Mouse (Mus musculus): Measurements from ENCODE around the gene Irf2bp2. TPM values are rescaled to one million over a fixed set of nuclear protein-coding genes. Genes with fewer than 3 reads are reported as not detected.

Irf2bp2 gene
- total and polyA plus RNA-seq, 2 experiments from 2014 or later, result 9.8 to 132 TPM

DNA sequence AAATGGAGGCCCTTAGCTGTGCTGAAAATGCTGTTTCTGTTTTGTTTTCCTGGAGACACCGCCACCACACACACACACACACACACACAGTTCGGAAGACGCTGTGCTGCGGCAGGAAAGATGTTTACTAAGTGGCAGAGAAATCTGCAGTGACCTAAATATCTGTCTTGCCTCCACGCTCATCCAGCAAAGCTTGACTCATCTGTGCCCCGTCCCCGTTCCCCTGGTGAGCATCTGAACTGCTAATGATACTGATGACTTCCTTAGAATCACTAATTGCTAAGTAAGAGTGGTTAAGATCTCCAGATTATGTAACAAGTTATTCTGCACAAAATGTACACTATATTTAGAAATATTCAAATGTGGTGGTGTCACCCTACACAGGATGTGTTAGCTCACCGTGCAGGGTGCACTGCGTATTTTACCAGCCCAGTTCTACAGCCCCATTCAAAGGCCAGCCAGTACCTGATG, 8.2 kb downstream of the Irf2bp2 start:
- Histone ChIP-seq H3K4me2 (ENCODE audit: low read depth, low read length) (peak overlapping the region; percentile 79; the same call in 1 of the 2 replicates), H3K4me1 (ENCODE audit: control insufficient read depth, insufficient read depth) (peaks cover 40% of the 10 kb centered on the region), H3K27me3 (ENCODE audit: control insufficient read depth, insufficient read depth, low read length) (no peaks in the 10 kb centered on the region), H3K36me3 (replicated peaks; ENCODE audit: control insufficient read depth, insufficient read depth, low read length) (peaks cover 32% of the 10 kb centered on the region), H3K27ac (ENCODE audit: low read depth) (peak overlapping the region; percentile 99), H3K9ac (replicated peaks; ENCODE audit: low read depth, low read length) (peak overlapping the region; percentile 41), H3K9me3 (replicated peaks; ENCODE audit: control insufficient read depth, low read length) (no peaks in the 10 kb centered on the region), H3K4me3 (ENCODE audit: low read depth, low read length) (no peak overlapping the region)
- 29% methylated on average over 9 of the region's 9 CpGs for WGBS
- ATAC-seq (ENCODE audit: insufficient read depth, low read depth), result no peak
- TF ChIP-seq CTCF (IDR thresholded peaks at IDR 0.05; ENCODE audit: low read depth) (no peak), EP300 (IDR thresholded peaks at IDR 0.05; ENCODE audit: low read depth) (no peak)
- no peak for DNase-seq (ENCODE audit: low spot score)

DNA sequence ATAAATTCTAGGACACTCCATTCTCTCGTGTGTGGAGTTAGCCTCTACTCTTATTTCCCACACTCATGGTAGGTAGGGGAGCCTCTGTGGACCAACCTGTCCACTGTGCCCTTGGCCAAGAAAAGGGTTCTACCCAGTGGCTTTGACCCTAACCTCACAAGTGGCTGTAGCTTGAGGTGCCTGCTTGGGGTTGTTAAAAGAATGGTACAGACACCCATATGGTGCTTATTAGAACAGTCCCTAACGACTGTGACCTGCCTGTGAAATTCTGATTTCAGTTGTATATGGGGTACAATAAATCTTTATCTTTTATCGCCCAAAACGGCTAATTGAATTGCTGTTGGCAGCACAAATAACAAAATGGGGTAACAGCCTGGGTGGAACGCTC, 8.9 kb downstream of the Irf2bp2 start:
- Histone ChIP-seq H3K4me1 (ENCODE audit: control insufficient read depth, insufficient read depth) (peaks cover 40% of the 10 kb centered on the region), H3K27ac (ENCODE audit: low read depth) (peak overlapping the region; percentile 99), H3K9ac (replicated peaks; ENCODE audit: low read depth, low read length) (peak overlapping the region; percentile 69; the same call in 1 of the 2 replicates), H3K9me3 (replicated peaks; ENCODE audit: control insufficient read depth, low read length) (no peaks in the 10 kb centered on the region), H3K27me3 (ENCODE audit: control insufficient read depth, insufficient read depth, low read length) (no peaks in the 10 kb centered on the region), H3K4me3 (ENCODE audit: low read depth, low read length) (peak overlapping the region; percentile 42), H3K36me3 (replicated peaks; ENCODE audit: control insufficient read depth, insufficient read depth, low read length) (peaks cover 24% of the 10 kb centered on the region), H3K4me2 (ENCODE audit: low read depth, low read length) (peak overlapping the region; percentile 79)
- 0 out of 2 replicates have a peak, but pooled peaks have one; percentile 29 for TF ChIP-seq EP300 (IDR thresholded peaks at IDR 0.05; ENCODE audit: low read depth)
- TF ChIP-seq CTCF (IDR thresholded peaks at IDR 0.05; ENCODE audit: low read depth), result no peak
- no peak for DNase-seq (ENCODE audit: low spot score)
- no peak for ATAC-seq (ENCODE audit: insufficient read depth, low read depth)
- whole genome bisulfite sequencing, result 35% methylated on average over 5 of the region's 5 CpGs

DNA sequence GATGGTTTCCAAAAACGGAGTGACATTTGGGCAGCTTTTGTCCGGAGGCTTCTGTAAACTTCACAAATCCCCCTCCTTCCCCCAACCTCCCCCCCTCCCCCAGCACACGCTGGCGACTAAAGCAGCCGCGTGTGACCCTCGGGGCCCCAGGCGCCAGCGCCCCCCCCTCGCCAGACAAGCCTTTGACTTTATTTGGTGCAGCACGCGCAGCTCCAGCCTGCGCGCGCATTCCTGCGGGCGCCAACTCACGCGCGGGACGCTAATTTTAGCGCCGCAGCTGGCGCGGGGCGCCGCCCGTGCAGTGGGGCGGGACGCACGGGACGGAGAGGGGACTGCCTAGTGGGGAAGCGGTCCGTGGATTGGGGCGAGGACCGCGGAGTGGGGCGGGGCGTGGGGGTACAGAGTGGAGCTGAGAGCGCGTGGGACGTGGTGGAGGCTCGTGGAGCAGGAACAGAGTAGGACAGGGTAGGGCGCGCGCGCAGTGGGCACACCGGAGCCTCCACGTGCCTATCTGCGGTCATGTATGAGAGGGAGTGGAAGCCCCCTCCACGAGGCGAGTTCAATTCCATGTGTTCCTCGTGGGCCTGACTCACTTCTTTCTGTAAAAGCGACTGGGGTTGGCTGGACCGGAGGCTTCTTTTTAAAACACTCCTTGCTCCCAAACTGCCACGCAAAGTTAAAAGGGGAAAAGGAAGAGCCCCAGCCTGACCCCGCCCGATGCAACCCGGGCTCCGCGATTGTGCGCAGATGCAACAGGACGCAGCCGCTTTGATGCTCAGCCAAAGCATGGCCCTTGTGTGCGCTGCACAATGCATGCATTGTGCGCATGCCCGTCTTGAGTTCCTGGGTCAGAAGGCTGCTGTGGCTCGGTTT, 9.6 kb downstream of the Irf2bp2 start:
- Histone ChIP-seq H3K4me3 (ENCODE audit: low read depth, low read length) (peak overlapping the region; percentile 42), H3K36me3 (replicated peaks; ENCODE audit: control insufficient read depth, insufficient read depth, low read length) (peaks cover 23% of the 10 kb centered on the region), H3K27me3 (ENCODE audit: control insufficient read depth, insufficient read depth, low read length) (no peaks in the 10 kb centered on the region), H3K9me3 (replicated peaks; ENCODE audit: control insufficient read depth, low read length) (no peaks in the 10 kb centered on the region), H3K9ac (replicated peaks; ENCODE audit: low read depth, low read length) (peak overlapping the region; percentile 69), H3K4me2 (ENCODE audit: low read depth, low read length) (peak overlapping the region; percentile 79), H3K27ac (ENCODE audit: low read depth) (peak overlapping the region; percentile 99), H3K4me1 (ENCODE audit: control insufficient read depth, insufficient read depth) (peaks cover 40% of the 10 kb centered on the region)
- DNase-seq (ENCODE audit: low spot score) (peak; percentile 86), ATAC-seq (ENCODE audit: insufficient read depth, low read depth) (peak; percentile 81)
- WGBS, result under 1% methylated on average over 67 of the region's 68 CpGs
- TF ChIP-seq EP300 (IDR thresholded peaks at IDR 0.05; ENCODE audit: low read depth), result peak; percentile 45; the same call in 1 of the 2 replicates
- no peak for TF ChIP-seq CTCF (IDR thresholded peaks at IDR 0.05; ENCODE audit: low read depth)

DNA sequence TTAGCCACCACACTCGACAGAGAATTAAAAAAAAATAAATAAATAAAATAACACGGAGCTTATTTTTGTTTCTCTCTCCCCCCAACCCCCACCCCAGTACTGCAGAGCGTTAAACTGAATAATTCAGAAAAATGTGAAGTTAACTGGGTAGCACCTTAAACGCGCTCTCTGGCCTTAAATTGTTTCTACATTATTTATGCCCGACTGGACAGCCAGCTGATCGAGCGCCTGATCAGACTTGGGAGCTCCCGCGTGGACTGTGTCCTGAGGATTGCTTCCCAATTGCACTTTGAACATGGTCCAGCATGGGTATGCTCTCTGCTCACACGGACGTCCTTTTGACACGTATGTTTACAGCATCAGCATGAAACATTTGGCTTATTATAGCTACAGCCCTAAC, 10.3 kb downstream of the Irf2bp2 start:
- Histone ChIP-seq H3K4me2 (ENCODE audit: low read depth, low read length) (peak overlapping the region; percentile 79), H3K4me3 (ENCODE audit: low read depth, low read length) (peak overlapping the region; percentile 42), H3K9me3 (replicated peaks; ENCODE audit: control insufficient read depth, low read length) (no peaks in the 10 kb centered on the region), H3K4me1 (ENCODE audit: control insufficient read depth, insufficient read depth) (peaks cover 40% of the 10 kb centered on the region), H3K9ac (replicated peaks; ENCODE audit: low read depth, low read length) (peak overlapping the region; percentile 69; the same call in 1 of the 2 replicates), H3K27ac (ENCODE audit: low read depth) (peak overlapping the region; percentile 99), H3K36me3 (replicated peaks; ENCODE audit: control insufficient read depth, insufficient read depth, low read length) (peaks cover 16% of the 10 kb centered on the region), H3K27me3 (ENCODE audit: control insufficient read depth, insufficient read depth, low read length) (no peaks in the 10 kb centered on the region)
- TF ChIP-seq EP300 (IDR thresholded peaks at IDR 0.05; ENCODE audit: low read depth) (no peak), CTCF (IDR thresholded peaks at IDR 0.05; ENCODE audit: low read depth) (no peak)
- DNase-seq (ENCODE audit: low spot score), result peak; percentile 49
- peak; percentile 46 for ATAC-seq (ENCODE audit: insufficient read depth, low read depth)
- WGBS, result 7% methylated on average over 13 of the region's 13 CpGs

DNA sequence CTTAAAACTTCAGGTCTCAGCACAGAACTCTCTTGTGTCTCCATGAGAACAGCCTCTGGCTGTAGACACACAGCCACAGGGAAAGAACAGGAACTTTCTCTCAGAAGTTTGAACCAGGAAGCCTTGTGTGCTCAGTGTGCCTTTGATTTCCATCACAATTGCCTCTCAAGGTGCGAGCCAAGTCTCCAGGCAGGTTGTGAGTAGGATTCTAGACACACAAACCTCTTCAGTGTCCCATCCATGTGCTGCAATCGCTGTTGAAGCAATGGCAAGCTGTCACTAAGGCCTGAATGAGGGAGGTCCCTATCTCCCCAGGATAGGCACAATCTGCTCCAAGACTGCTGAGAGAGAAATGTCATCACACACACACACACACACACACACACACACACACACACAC, 10.8 kb downstream of the Irf2bp2 start:
- DNase-seq (ENCODE audit: low spot score), result no peak

More for the DNA sequence above, 10.8 kb downstream of the Irf2bp2 start:
- WGBS, result 38% methylated on average over 2 of the region's 2 CpGs
- H3K4me1 ChIP-seq (ENCODE audit: control insufficient read depth, insufficient read depth), result peaks cover 40% of the 10 kb centered on the region
- H3K27me3 ChIP-seq (ENCODE audit: control insufficient read depth, insufficient read depth, low read length), result no peaks in the 10 kb centered on the region
- TF ChIP-seq CTCF (IDR thresholded peaks at IDR 0.05; ENCODE audit: low read depth), result no peak
- no peak for TF ChIP-seq EP300 (IDR thresholded peaks at IDR 0.05; ENCODE audit: low read depth)
- H3K4me3 ChIP-seq (ENCODE audit: low read depth, low read length), result no peak overlapping the region
- 0 out of 2 replicates have a peak overlapping the region, but pooled peaks have one; percentile 20 for H3K9ac ChIP-seq (replicated peaks; ENCODE audit: low read depth, low read length)
- H3K9me3 ChIP-seq (replicated peaks; ENCODE audit: control insufficient read depth, low read length), result no peaks in the 10 kb centered on the region
- H3K27ac ChIP-seq (ENCODE audit: low read depth), result peak overlapping the region; percentile 99
- ATAC-seq (ENCODE audit: insufficient read depth, low read depth), result no peak
- H3K36me3 ChIP-seq (replicated peaks; ENCODE audit: control insufficient read depth, insufficient read depth, low read length), result peaks cover 15% of the 10 kb centered on the region
- no peak overlapping the region for H3K4me2 ChIP-seq (ENCODE audit: low read depth, low read length)

All from heart, postnatal 0 days (tissue).